Mouse (Mus musculus) lung, postnatal 0 days (tissue): ENCODE results near the gene Efnb3. TPM values are rescaled to one million over a fixed set of nuclear protein-coding genes. Genes with fewer than 3 reads are reported as not detected.
A peak's percentile ranks its signal among the peaks of the same experiment; 100 is the strongest.

Experiments used
- ATAC-seq: fragments of 200-750 bp; cut with Nextera tagmentation; 2 replicates; pipeline ENCODE4 v1.8.0; 2017; ENCODE audit warnings: moderate library complexity
- DNase-seq: peaks from one replicate; pipeline ENCODE4 v3.0.0-alpha.2; 2016; ENCODE audit warnings: low spot score
- H3K27ac ChIP-seq: fragments of 300-500 bp; sonication (generic); 2 replicates; pipeline ENCODE4 v1.5.1; 2014; ENCODE audit warnings: antibody characterized with exemption, mild to moderate bottlenecking, low read length, mixed read lengths
- H3K27me3 ChIP-seq: fragments of 300-500 bp; sonication (generic); replicated peaks from 2 replicates; pipeline ENCODE4 v1.6.1; 2014; ENCODE audit warnings: low read length, mixed read lengths; ENCODE audit not compliant: insufficient read depth
- H3K36me3 ChIP-seq: fragments of 300-500 bp; sonication (generic); 2 replicates; pipeline ENCODE4 v1.6.1; 2014; ENCODE audit warnings: low read length, mixed read lengths; ENCODE audit not compliant: insufficient read depth
- H3K4me1 ChIP-seq: fragments of 300-500 bp; sonication (generic); 2 replicates; pipeline ENCODE4 v1.6.1; 2014; ENCODE audit warnings: antibody characterized with exemption, low read depth, low read length, mixed read lengths; ENCODE audit not compliant: insufficient read depth
- H3K4me2 ChIP-seq: fragments of 300-500 bp; sonication (generic); replicated peaks from 2 replicates; pipeline ENCODE4 v1.6.1; 2014; ENCODE audit warnings: low read depth, mild to moderate bottlenecking, low read length, moderate library complexity, mixed read lengths
- H3K4me3 ChIP-seq: fragments of 300-500 bp; sonication (generic); 2 replicates; pipeline ENCODE4 v1.5.1; 2014; ENCODE audit warnings: low read depth, low read length
- H3K9ac ChIP-seq: fragments of 300-500 bp; sonication (generic); replicated peaks from 2 replicates; pipeline ENCODE4 v1.6.1; 2014; ENCODE audit warnings: low read depth, mild to moderate bottlenecking
- H3K9me3 ChIP-seq: fragments of 300-500 bp; sonication (generic); 2 replicates; pipeline ENCODE4 v1.6.1; 2016; ENCODE audit warnings: low read length, mixed read lengths
- CTCF ChIP-seq: IDR thresholded peaks from 2 replicates; pipeline ENCODE4 v1.5.1; 2016; ENCODE audit warnings: antibody characterized with exemption, mild to moderate bottlenecking
- EP300 ChIP-seq: IDR thresholded peaks from 2 replicates; pipeline ENCODE4 v1.6.1; 2016; ENCODE audit warnings: antibody characterized with exemption, mild to moderate bottlenecking, control low read depth
- WGBS: fragments of 180-500 bp; shearing (Covaris S2); extraction: QIAGEN DNeasy Blood & Tissue Kit; methylation state at CpG from one replicate; pipeline ENCODE4 v1.1.7; 2014; 5-methylcytosine and 5-hydroxymethylcytosine counted together
- microRNA-seq: library from miRNA; unstranded; fragments of <30 nt; microRNA quantifications from one replicate; pipeline ENCODE4, GENCODE M21; 2016
- polyA plus RNA-seq: library from polyadenylated mRNA; unstranded; fragments of >200 nt; fragmentation: Nextera tagmentation; extraction: Ambion mirVana; gene quantifications from 2 replicates; pipeline ENCODE4 v1.2.1, GENCODE M21; 2015

Gene Efnb3
- polyA plus RNA-seq, 1 experiment from 2014 or later: 0.80 TPM

DNA sequence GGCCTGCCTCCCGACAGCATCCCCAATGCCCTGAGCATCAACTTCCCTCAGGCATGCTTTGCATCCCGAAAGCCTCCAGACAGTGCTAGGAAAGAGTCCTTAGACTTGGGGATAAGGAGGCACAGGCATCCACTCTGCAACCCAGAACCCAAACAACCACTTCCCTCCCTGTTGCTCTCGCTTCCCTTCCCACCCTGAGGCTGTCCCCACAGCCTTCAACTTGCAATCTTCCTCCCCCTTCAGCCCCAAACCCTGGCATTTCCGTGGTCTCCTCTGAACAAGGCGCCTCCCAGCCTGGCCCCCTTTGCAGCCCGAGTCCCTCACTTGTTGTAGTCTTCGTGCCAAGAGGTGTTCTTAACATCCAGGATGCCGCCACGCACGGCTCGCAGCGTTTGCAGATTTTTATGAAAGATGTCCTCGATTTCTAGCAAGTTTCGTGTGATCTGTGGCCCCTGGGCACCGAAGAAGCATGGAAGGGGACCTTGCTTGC, 43.8 kb downstream of the Efnb3 start:
- H3K4me1 ChIP-seq: no peaks in the 10 kb centered on the region
- no peaks in the 10 kb centered on the region for H3K36me3 ChIP-seq
- no peak overlapping the region for H3K9ac ChIP-seq
- H3K4me3 ChIP-seq: no peak overlapping the region
- H3K9me3 ChIP-seq: no peaks in the 10 kb centered on the region
- ATAC-seq: no peak
- TF ChIP-seq CTCF (no peak), EP300 (no peak)
- no peaks in the 10 kb centered on the region for H3K27me3 ChIP-seq
- 41% methylated on average over 15 of the region's 15 CpGs for WGBS
- no peak for DNase-seq
- H3K27ac ChIP-seq: no peak overlapping the region
- no peak overlapping the region for H3K4me2 ChIP-seq

DNA sequence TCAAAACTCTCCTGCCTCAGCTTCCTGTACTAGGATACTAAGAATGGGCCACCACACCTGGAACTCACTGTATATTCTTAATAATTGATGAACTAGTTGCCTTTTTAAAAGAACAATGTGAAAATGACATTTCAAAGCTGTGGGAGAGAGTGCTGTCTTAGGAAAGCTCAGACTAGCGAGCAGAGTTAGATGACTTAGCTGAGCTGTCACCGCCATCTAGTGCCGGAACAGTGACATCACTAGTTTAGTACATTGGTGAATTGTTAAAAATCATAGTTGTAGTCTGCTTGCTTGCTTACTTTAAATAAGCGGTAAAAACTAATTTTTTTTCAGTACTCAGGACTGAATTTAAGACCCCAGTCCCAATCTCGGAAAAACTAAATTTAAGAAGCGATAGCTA, 46.2 kb downstream of the Efnb3 start:
- no peak overlapping the region for H3K4me2 ChIP-seq
- H3K9ac ChIP-seq: no peak overlapping the region
- no peak overlapping the region for H3K27ac ChIP-seq
- ATAC-seq (peak; percentile 73), DNase-seq (peak; percentile 91)
- WGBS: 7% methylated on average over 6 of the region's 6 CpGs
- no peak overlapping the region for H3K4me3 ChIP-seq
- H3K36me3 ChIP-seq: no peaks in the 10 kb centered on the region
- H3K4me1 ChIP-seq: no peaks in the 10 kb centered on the region
- no peaks in the 10 kb centered on the region for H3K9me3 ChIP-seq
- TF ChIP-seq EP300 (peak; percentile 40; the same call in 1 of the 2 replicates), CTCF (peak; percentile 87)
- no peaks in the 10 kb centered on the region for H3K27me3 ChIP-seq

- Histone ChIP-seq H3K4me1 (no peaks in the 10 kb centered on the region), H3K27me3 (no peaks in the 10 kb centered on the region), H3K27ac (no peak overlapping the region), H3K9me3 (no peaks in the 10 kb centered on the region), H3K4me2 (no peak overlapping the region), H3K4me3 (no peak overlapping the region), H3K36me3 (no peaks in the 10 kb centered on the region), H3K9ac (no peak overlapping the region)
- ATAC-seq: no peak
- TF ChIP-seq EP300 (no peak), CTCF (no peak)
- DNase-seq: no peak
- WGBS: 27% methylated on average over 7 of the region's 7 CpGs
Observed at GRCm38 (mm10) chr11:69510796-69511496, 49.1 kb downstream of the Efnb3 start.

Small RNA genes lying within 50 kb of the gene (microRNA-seq; reads per million reads assigned to microRNA genes)
- gene Gm27493: not detected

Other genes starting within 250 kb of the Efnb3 start
- 5.0 and 5.5 TPM in 2 replicates for gene Cntrob, start 236.4 kb downstream of the Efnb3 start, polyA plus RNA-seq
- 109 TPM in 2 replicates for gene Trappc1, start 236.2 kb downstream of the Efnb3 start, polyA plus RNA-seq
- gene Kcnab3, start 233.9 kb downstream of the Efnb3 start, polyA plus RNA-seq: 0.86 and 0.93 TPM in 2 replicates
- gene Rnf227, start 219.7 kb downstream of the Efnb3 start, polyA plus RNA-seq: 5.7 and 6.6 TPM in 2 replicates
- gene Chd3, start 190.8 kb downstream of the Efnb3 start, polyA plus RNA-seq: 29.9 and 38.4 TPM in 2 replicates
- 126 and 142 TPM in 2 replicates for gene Naa38, start 164.7 kb downstream of the Efnb3 start, polyA plus RNA-seq
- 16.3 and 16.5 TPM in 2 replicates for gene Cyb5d1, start 164.6 kb downstream of the Efnb3 start, polyA plus RNA-seq
- gene Tmem88, start 162.0 kb downstream of the Efnb3 start, polyA plus RNA-seq: 96.5 and 101 TPM in 2 replicates
- 29.4 and 34.9 TPM in 2 replicates for gene Kdm6b, start 146.5 kb downstream of the Efnb3 start, polyA plus RNA-seq
- gene Dnah2, start 11.1 kb downstream of the Efnb3 start, polyA plus RNA-seq: 1.3 and 2.2 TPM in 2 replicates
- gene Wrap53, start 20.1 kb upstream of the Efnb3 start, polyA plus RNA-seq: 13.8 and 14.3 TPM in 2 replicates
- 39.8 and 50.6 TPM in 2 replicates for gene Trp53, start 20.2 kb upstream of the Efnb3 start, polyA plus RNA-seq
- gene Atp1b2, start 45.7 kb upstream of the Efnb3 start, polyA plus RNA-seq: 7.5 and 8.1 TPM in 2 replicates
- gene Shbg, start 57.7 kb upstream of the Efnb3 start, polyA plus RNA-seq: not detected in 2 replicates
- gene Sat2, start 61.8 kb upstream of the Efnb3 start, polyA plus RNA-seq: 14.4 and 16.3 TPM in 2 replicates
- 16.3 and 17.9 TPM in 2 replicates for gene Fxr2, start 72.8 kb upstream of the Efnb3 start, polyA plus RNA-seq
- 0.14 and 0.17 TPM in 2 replicates for gene Sox15, start 95.1 kb upstream of the Efnb3 start, polyA plus RNA-seq
- 57.3 and 61.3 TPM in 2 replicates for gene Mpdu1, start 102.4 kb upstream of the Efnb3 start, polyA plus RNA-seq
- gene Cd68, start 105.9 kb upstream of the Efnb3 start, polyA plus RNA-seq: 41.9 and 43.6 TPM in 2 replicates
- 283 and 286 TPM in 2 replicates for gene Eif4a1, start 112.2 kb upstream of the Efnb3 start, polyA plus RNA-seq
- gene Senp3, start 121.9 kb upstream of the Efnb3 start, polyA plus RNA-seq: 36.0 and 37.8 TPM in 2 replicates
- 4.4 and 6.7 TPM in 2 replicates for gene Tnfsf13, start 125.6 kb upstream of the Efnb3 start, polyA plus RNA-seq
- gene Tnfsf12, start 135.6 kb upstream of the Efnb3 start, polyA plus RNA-seq: 12.0 and 13.6 TPM in 2 replicates
- 11.9 and 13.1 TPM in 2 replicates for gene Tnfsfm13, start 135.9 kb upstream of the Efnb3 start, polyA plus RNA-seq
- gene Polr2a, start 198.4 kb upstream of the Efnb3 start, polyA plus RNA-seq: 14.0 and 15.3 TPM in 2 replicates
- 1.0 TPM in 2 replicates for gene Slc35g3, start 201.8 kb upstream of the Efnb3 start, polyA plus RNA-seq
- 6.6 and 7.6 TPM in 2 replicates for gene Zbtb4, start 205.7 kb upstream of the Efnb3 start, polyA plus RNA-seq
- gene Chrnb1, start 235.7 kb upstream of the Efnb3 start, polyA plus RNA-seq: 15.6 and 16.2 TPM in 2 replicates
- gene Fgf11, start 241.7 kb upstream of the Efnb3 start, polyA plus RNA-seq: 0.57 and 0.95 TPM in 2 replicates
- gene Tmem102, start 245.4 kb upstream of the Efnb3 start, polyA plus RNA-seq: 14.3 and 14.9 TPM in 2 replicates